Mouse (Mus musculus): ENCODE measurements around the gene Klhl20.

- TF ChIP-seq POLR2A (IDR thresholded peaks at IDR 0.05; ENCODE audit: insufficient read depth, low read depth, low read length) (no peak), CTCF (IDR thresholded peaks at IDR 0.05; ENCODE audit: insufficient read depth, low read depth, low read length) (no peak)
Observed at GRCm38 (mm10) chr1:161103842-161104241, 27.5 kb downstream of the Klhl20 start.

Data from olfactory bulb, adult 2 months (tissue).